Mouse (Mus musculus) neural tube, embryonic 15.5 days (tissue): ENCODE data around the gene Orc6. TPM values are rescaled to one million over a fixed set of nuclear protein-coding genes. Genes with fewer than 3 reads are reported as not detected.

ENCODE experiments used
- ATAC-seq: fragments of 200-750 bp; cut with Nextera tagmentation; 2 replicates; pipeline ENCODE4 v1.8.0; 2017; ENCODE audit warnings: mild to moderate bottlenecking, moderate TSS enrichment, moderate library complexity; ENCODE audit not compliant: low FRiP score
- H3K27ac ChIP-seq: fragments of 300-500 bp; sonication (generic); replicated peaks from 2 replicates; pipeline ENCODE4 v1.5.1; 2015; ENCODE audit warnings: mild to moderate bottlenecking, inconsistent platforms
- H3K27me3 ChIP-seq: fragments of 300-500 bp; sonication (generic); replicated peaks from 2 replicates; pipeline ENCODE4 v1.6.1; 2015; ENCODE audit warnings: inconsistent platforms
- H3K36me3 ChIP-seq: fragments of 300-500 bp; sonication (generic); 2 replicates; pipeline ENCODE4 v1.6.1; 2015; ENCODE audit warnings: inconsistent platforms
- H3K4me1 ChIP-seq: fragments of 300-500 bp; sonication (generic); 2 replicates; pipeline ENCODE4 v1.6.1; 2015; ENCODE audit warnings: inconsistent platforms
- H3K4me2 ChIP-seq: fragments of 300-500 bp; sonication (generic); 2 replicates; pipeline ENCODE4 v1.6.1; 2015; ENCODE audit warnings: inconsistent platforms, mild to moderate bottlenecking, moderate library complexity
- H3K4me3 ChIP-seq: fragments of 300-500 bp; sonication (generic); replicated peaks from 2 replicates; pipeline ENCODE4 v1.5.1; 2015; ENCODE audit warnings: mild to moderate bottlenecking, inconsistent platforms
- H3K9ac ChIP-seq: fragments of 300-500 bp; sonication (generic); replicated peaks from 2 replicates; pipeline ENCODE4 v1.6.1; 2015; ENCODE audit warnings: mild to moderate bottlenecking, inconsistent platforms
- H3K9me3 ChIP-seq: fragments of 300-500 bp; sonication (generic); replicated peaks from 2 replicates; pipeline ENCODE4 v1.6.1; 2016; ENCODE audit warnings: inconsistent platforms
- WGBS: fragments of 180-500 bp; shearing (Covaris S2); methylation state at CpG from one replicate; pipeline ENCODE4 v1.1.7; 2015; ENCODE audit warnings: mixed read lengths; 5-methylcytosine and 5-hydroxymethylcytosine counted together
- polyA plus RNA-seq: library from polyadenylated mRNA; unstranded; fragments of >200 nt; fragmentation: Nextera tagmentation; extraction: Ambion mirVana; gene quantifications from 2 replicates; pipeline ENCODE4 v1.2.1, GENCODE M21; 2015

Orc6 gene
- polyA plus RNA-seq, result 69.5 and 75.7 TPM in 2 replicates

DNA sequence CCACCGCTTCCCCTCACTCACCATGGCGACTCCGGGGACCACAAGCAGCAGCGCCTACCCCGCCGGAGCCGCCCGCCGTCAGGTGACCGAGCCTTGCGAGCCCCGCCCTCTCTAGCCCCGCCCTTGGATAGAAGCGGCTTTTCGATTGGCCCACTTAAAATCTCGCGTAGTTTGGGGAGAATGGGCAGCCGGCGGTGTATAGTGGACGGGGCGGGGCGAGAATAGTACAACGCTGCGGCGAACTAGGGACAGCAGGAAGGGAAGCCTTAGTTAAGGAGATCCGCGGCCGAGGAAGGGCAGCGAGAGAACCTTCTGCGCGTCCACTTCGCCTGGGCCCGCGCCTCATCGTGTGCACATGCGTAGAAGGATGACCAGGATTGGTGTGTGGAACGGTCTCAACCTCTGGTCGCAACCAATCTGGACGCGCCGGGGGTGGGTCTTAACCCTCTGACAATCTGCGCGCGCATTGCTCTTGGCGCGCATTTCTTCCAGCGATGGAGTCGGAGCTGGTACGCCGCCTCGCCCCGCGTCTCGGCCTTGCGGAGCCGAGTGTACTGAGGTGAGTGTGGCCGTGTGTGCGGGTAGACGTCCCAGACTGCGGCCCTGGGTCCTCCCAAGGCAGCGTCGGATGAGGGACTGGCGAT lies at the start of gene Orc6, which contains the start of gene Vps35:
Orc6 (plus strand) TSS at position 199 of the 644 bp plus-strand sequence.
Vps35 (minus strand) TSS at position 369 of the 644 bp plus-strand sequence.
- under 1% methylated on average over 63 of the region's 63 CpGs for WGBS
- Histone ChIP-seq H3K4me3 (peak within 1 kb of the TSS; percentile 94), H3K27ac (peak within 1 kb of the TSS; percentile 100), H3K9ac (peak within 1 kb of the TSS; percentile 92), H3K36me3 (peaks cover 10% of the 10 kb centered on the region), H3K4me2 (peak within 1 kb of the TSS; percentile 84), H3K9me3 (no peaks in the 10 kb centered on the region), H3K27me3 (no peaks in the 10 kb centered on the region), H3K4me1 (peaks cover 32% of the 10 kb centered on the region)
- ATAC-seq, result peak; percentile 99

DNA sequence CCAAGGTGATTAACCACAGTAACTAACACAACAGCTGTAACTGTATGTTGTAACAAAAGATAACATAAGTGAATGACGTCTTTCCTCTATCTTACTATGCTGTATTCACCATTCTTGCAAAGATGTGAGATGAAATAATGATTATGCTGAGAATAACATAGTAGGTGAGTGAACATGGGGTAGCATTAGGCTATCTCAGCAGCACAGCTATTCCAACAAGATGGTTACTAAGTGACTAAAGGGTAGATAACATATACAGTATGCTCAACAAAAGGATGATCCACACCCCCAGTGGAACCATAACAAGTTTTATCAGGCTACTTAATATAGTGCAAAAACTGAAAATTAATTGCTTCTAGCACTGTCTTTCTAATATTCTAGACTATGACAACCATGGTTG lies 12.6 kb upstream of the Orc6 start:
- no peak for ATAC-seq
- no peak overlapping the region for H3K27ac ChIP-seq
- no peak overlapping the region for H3K4me2 ChIP-seq
- WGBS, result 96% methylated on average over 1 of the region's 1 CpGs
- peaks cover 49% of the 10 kb centered on the region for H3K36me3 ChIP-seq
- no peaks in the 10 kb centered on the region for H3K9me3 ChIP-seq
- H3K4me1 ChIP-seq, result no peaks in the 10 kb centered on the region
- H3K9ac ChIP-seq, result no peak overlapping the region
- H3K4me3 ChIP-seq, result no peak overlapping the region
- H3K27me3 ChIP-seq, result no peaks in the 10 kb centered on the region

DNA sequence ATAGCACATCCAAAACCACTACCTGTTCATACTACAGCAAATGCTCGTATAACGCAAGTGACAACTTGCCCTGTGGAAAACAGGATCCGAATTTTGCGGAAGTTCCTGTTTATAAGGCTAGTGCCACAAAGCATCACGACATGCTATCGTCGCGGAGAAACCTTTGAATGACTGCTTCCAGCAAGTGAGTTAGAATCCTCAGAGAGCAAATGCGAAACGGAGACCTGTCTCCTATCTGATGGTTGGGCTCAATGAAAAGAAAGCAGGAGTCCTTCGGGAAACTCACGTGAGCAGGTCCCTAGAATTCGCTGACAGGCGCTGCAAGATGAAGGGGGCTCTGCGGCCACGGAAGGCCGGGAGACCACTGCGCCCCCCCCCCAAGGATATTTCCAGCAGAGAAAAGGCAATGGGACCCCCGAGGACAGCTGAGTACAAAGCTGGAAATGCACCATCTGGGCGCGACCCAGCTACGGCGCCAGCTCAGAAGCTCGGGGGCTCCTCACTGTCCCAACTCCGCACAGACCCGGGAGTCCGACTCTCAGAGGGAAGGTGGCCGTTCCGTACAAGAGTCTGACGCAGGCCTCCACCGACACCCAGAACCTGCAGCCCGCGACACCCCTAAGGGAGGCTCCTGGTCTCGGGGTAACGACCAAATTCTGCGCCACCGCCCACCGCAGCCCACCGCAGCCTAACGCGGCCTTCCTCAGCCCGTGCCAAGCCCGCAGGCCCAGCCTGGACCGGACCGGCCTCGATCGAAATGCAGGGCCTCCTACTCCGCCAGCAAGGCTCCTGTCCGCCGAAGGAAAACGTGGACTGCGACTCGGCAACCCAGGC lies 615 bp upstream of the Orc6 start:
- Histone ChIP-seq H3K4me2 (peak overlapping the region; percentile 71), H3K36me3 (peaks cover 8% of the 10 kb centered on the region), H3K4me1 (peaks cover 32% of the 10 kb centered on the region), H3K9ac (peak overlapping the region; percentile 92), H3K9me3 (no peaks in the 10 kb centered on the region), H3K27ac (peak overlapping the region; percentile 100), H3K4me3 (peak overlapping the region; percentile 94), H3K27me3 (no peaks in the 10 kb centered on the region)
- WGBS, result under 1% methylated on average over 53 of the region's 53 CpGs
- peak; percentile 33 for ATAC-seq

DNA sequence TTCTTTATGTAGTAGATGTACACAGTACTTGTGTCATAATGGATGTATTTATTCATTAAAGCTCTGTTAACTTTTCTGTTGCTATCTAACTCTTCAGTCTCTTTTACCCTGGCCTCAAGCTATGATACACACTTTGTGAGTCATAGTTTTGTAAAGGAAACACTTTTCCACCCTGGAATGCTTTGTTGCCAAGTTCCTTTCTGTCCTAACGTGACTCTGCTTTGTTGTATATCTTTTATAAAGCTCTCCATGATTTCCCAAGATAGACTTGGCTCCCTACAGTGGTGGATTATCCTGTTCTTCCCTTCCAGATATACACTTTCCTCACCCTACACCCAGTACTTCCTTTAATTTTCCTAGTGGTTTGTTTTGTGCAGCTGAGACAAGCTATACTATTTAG lies 2.5 kb downstream of the Orc6 start:
- Histone ChIP-seq H3K9ac (no peak overlapping the region), H3K4me3 (no peak overlapping the region), H3K27me3 (no peaks in the 10 kb centered on the region), H3K9me3 (no peaks in the 10 kb centered on the region), H3K4me2 (no peak overlapping the region), H3K4me1 (peaks cover 29% of the 10 kb centered on the region), H3K27ac (no peak overlapping the region), H3K36me3 (peaks cover 31% of the 10 kb centered on the region)
- ATAC-seq, result no peak
- 51% methylated on average over 1 of the region's 1 CpGs for WGBS

DNA sequence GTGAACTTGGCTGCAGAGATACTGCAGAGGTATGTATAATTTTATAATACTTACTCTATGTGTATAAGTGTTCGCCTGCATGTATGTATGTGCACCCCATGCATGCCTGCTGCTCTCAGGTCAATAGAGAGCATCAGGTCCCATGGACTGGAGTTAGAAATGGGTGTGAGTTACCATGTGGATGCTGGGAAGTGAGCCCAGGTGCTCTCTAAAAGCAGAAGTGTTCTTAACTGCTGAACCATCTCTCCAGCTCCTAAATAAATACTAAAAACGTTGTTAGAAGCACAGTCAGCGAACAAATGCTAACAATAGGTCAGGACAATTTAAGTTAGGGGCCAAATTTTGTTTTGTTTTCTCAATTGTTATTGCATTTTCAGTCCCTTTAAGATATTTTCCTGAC lies 3.5 kb downstream of the Orc6 start:
- no peak for ATAC-seq
- peaks cover 36% of the 10 kb centered on the region for H3K36me3 ChIP-seq
- H3K9me3 ChIP-seq, result no peaks in the 10 kb centered on the region
- H3K4me2 ChIP-seq, result no peak overlapping the region
- no peaks in the 10 kb centered on the region for H3K27me3 ChIP-seq
- H3K4me1 ChIP-seq, result peaks cover 19% of the 10 kb centered on the region
- no peak overlapping the region for H3K4me3 ChIP-seq
- H3K27ac ChIP-seq, result no peak overlapping the region
- 92% methylated on average over 3 of the region's 3 CpGs for WGBS
- no peak overlapping the region for H3K9ac ChIP-seq

DNA sequence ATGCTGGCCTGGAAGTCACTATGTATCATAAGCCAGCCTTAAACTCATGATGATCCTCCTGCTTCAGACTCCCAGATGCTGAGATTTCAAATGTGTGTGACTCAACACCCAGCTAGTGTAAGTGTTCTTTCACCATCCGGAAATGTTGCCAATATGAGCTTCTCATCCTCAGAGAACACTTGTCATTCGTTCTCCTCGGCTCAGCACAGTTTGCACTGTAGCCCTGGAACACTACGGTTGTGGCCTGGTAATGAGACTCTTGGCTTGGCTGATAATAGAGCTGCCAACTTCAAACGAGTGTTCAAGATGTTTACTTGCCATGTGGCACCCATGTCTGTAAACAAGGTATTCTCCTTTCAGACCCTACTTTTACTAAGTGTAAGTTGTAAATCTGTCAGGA lies 4.1 kb downstream of the Orc6 start:
- H3K4me1 ChIP-seq, result peaks cover 15% of the 10 kb centered on the region
- no peak overlapping the region for H3K4me3 ChIP-seq
- 87% methylated on average over 5 of the region's 5 CpGs for WGBS
- H3K4me2 ChIP-seq, result no peak overlapping the region
- no peak overlapping the region for H3K9ac ChIP-seq
- no peaks in the 10 kb centered on the region for H3K27me3 ChIP-seq
- H3K9me3 ChIP-seq, result no peaks in the 10 kb centered on the region
- H3K27ac ChIP-seq, result no peak overlapping the region
- H3K36me3 ChIP-seq, result peaks cover 42% of the 10 kb centered on the region
- no peak for ATAC-seq

DNA sequence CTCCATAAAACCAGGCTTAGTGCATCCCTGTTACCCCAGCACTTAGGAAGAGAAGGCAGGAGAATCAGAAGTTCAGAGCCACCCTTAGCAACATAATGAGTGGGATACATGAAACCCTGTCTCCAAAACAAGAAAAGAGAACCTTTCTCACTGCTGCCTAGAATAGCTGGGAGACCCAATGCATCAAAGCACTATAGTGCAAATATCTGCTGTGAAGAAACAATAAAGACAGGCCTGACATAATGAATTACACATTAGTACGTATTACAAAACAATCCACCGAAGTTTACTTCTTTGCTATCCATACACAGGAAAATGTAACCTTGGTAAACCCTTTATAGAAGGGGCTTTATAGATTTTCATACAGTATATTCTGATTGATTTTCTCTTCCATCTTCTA lies 9.1 kb downstream of the Orc6 start:
- ATAC-seq, result no peak
- 92% methylated on average over 2 of the region's 2 CpGs for WGBS
- H3K36me3 ChIP-seq, result peaks cover 45% of the 10 kb centered on the region

DNA sequence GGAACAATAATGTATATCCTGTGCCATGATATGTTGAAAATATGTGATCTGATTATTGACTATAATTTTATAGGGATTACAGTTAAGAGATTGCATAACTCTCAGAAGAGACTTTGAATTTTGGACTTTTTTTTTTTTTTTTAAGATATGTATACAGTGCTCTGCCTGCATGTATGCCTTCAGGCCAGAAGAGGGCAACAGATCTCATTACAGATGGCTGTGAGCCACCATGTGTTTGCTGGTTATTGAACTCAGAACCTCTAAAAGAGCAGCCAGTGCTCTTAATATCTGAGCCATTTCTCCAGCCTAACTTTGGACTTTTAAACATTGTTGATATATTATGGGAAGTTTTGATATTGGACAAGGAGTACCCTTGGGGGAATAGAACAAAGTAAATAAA lies 12.3 kb downstream of the Orc6 start:
- H3K4me3 ChIP-seq, result no peak overlapping the region
- H3K27ac ChIP-seq, result no peak overlapping the region
- no peaks in the 10 kb centered on the region for H3K27me3 ChIP-seq
- no peak overlapping the region for H3K4me2 ChIP-seq
- H3K36me3 ChIP-seq, result peaks cover 21% of the 10 kb centered on the region
- no peaks in the 10 kb centered on the region for H3K4me1 ChIP-seq
- no peak for ATAC-seq
- no peaks in the 10 kb centered on the region for H3K9me3 ChIP-seq
- H3K9ac ChIP-seq, result no peak overlapping the region

More for the DNA sequence above, 9.1 kb downstream of the Orc6 start:
- Histone ChIP-seq H3K4me3 (no peak overlapping the region), H3K27ac (no peak overlapping the region), H3K9ac (no peak overlapping the region), H3K9me3 (no peaks in the 10 kb centered on the region), H3K4me2 (no peak overlapping the region), H3K27me3 (no peaks in the 10 kb centered on the region), H3K4me1 (no peaks in the 10 kb centered on the region)

DNA sequence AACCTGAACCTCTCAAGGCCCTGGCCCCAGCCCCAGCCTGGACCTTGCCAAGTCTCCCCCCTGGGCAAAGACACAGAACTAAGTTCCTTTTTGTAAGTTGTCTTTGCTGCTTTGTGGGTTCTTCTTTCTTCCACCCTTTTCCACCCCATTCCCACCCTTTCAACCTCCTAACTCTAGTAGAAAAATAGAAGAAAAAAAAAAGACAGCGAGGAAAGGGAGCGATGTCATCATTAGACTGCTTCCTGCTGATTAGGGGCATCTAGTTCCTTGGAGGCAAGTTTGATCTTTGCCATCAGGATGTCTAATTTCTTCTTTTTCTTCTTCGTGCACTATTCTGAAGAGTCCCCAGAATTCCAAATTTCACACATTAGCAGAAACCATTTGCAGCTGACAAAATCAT lies 13.6 kb downstream of the Orc6 start:
- no peak overlapping the region for H3K9ac ChIP-seq
- peaks cover 14% of the 10 kb centered on the region for H3K36me3 ChIP-seq
- no peak overlapping the region for H3K4me2 ChIP-seq
- H3K27me3 ChIP-seq, result no peaks in the 10 kb centered on the region
- H3K9me3 ChIP-seq, result no peaks in the 10 kb centered on the region
- no peak overlapping the region for H3K4me3 ChIP-seq
- 93% methylated on average over 3 of the region's 3 CpGs for WGBS
- no peak overlapping the region for H3K27ac ChIP-seq
- no peaks in the 10 kb centered on the region for H3K4me1 ChIP-seq
- ATAC-seq, result no peak

DNA sequence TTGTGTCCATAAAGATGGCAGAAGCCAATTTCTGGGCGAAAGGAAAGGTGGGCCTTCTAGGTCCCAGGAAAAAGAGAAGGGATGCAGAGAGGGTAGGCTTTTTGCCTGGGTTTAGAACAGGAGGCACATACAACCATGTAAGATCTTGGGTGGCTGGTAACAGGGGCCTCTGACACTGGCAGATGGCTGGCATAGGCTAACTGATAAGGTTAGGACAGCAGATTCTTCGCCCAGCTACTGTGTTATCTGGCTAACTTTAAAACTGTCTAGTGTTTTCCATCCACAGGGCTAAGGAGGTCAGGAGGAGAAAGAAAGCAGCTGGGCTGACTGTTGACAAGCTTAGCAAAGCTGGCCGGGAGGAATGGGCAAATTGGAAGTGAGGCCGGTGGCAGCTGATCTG lies 19.1 kb downstream of the Orc6 start:
- no peaks in the 10 kb centered on the region for H3K27me3 ChIP-seq
- H3K4me2 ChIP-seq, result no peak overlapping the region
- no peak overlapping the region for H3K27ac ChIP-seq
- H3K36me3 ChIP-seq, result no peaks in the 10 kb centered on the region
- no peaks in the 10 kb centered on the region for H3K4me1 ChIP-seq
- H3K9ac ChIP-seq, result no peak overlapping the region
- ATAC-seq, result no peak
- H3K4me3 ChIP-seq, result no peak overlapping the region
- WGBS, result 93% methylated on average over 4 of the region's 4 CpGs
- H3K9me3 ChIP-seq, result no peaks in the 10 kb centered on the region

DNA sequence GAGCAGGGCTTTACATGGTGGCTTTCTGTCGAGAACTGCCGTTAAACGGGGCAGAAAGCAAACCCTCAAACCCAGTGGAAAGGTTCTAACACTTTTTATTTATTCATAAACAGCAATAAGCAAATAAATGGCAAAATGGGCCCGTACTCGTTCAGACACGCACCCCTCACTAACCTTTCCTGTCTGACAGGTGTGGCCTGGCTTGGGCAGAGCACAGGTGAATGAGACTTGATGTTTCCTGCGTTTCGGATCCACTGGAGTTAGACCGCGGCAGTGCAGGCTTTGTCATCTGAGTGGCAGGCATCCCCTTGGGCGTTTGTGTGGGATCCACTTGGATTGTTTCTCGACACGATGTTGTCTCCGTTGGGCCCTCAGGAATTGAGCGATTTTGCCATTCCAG lies 22.5 kb downstream of the Orc6 start:
- Histone ChIP-seq H3K27ac (no peak overlapping the region), H3K4me3 (no peak overlapping the region), H3K27me3 (no peaks in the 10 kb centered on the region), H3K4me2 (no peak overlapping the region), H3K4me1 (no peaks in the 10 kb centered on the region), H3K36me3 (no peaks in the 10 kb centered on the region), H3K9ac (no peak overlapping the region), H3K9me3 (no peaks in the 10 kb centered on the region)
- no peak for ATAC-seq
- 90% methylated on average over 15 of the region's 15 CpGs for WGBS

DNA sequence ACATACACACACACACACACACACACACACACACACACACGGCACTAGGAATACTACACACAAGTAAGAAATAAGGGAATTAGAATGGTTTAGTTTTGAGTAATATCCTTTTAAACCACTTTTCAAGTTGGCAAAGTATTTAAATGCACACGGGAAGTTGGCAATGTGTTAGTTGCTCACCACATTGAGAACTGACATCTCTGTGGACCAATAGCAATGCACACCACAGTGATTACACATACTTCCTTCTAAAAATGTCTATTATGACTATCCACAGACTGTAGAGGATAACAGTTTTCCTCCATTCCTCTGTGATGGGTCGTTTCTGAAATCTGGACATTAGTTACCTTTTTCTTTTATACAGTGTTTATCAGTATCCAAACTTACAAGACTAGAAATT lies 23.7 kb downstream of the Orc6 start:
- ATAC-seq, result no peak
- no peaks in the 10 kb centered on the region for H3K27me3 ChIP-seq
- H3K4me1 ChIP-seq, result no peaks in the 10 kb centered on the region
- no peak overlapping the region for H3K27ac ChIP-seq
- no peaks in the 10 kb centered on the region for H3K9me3 ChIP-seq
- H3K36me3 ChIP-seq, result no peaks in the 10 kb centered on the region
- H3K4me2 ChIP-seq, result no peak overlapping the region
- H3K9ac ChIP-seq, result no peak overlapping the region
- no peak overlapping the region for H3K4me3 ChIP-seq
- WGBS, result 74% methylated on average over 3 of the region's 3 CpGs
